Mouse (Mus musculus) ES-Bruce4 (cell line): ENCODE results near the gene Baiap2l1.

Source experiments
- CTCF ChIP-seq: IDR thresholded peaks from one replicate; pipeline ENCODE4 v1.8.1; 2011; ENCODE audit warnings: low read depth, low read length
- EP300 ChIP-seq: IDR thresholded peaks from 2 replicates; pipeline ENCODE4 v1.6.1; 2011; ENCODE audit warnings: low read depth, low read length; ENCODE audit not compliant: insufficient read depth
- POLR2A ChIP-seq: IDR thresholded peaks from one replicate; pipeline ENCODE4 v1.8.1; 2011; ENCODE audit warnings: low read length; ENCODE audit not compliant: insufficient read depth

- TF ChIP-seq CTCF (no peak), POLR2A (no peak), EP300 (no peak)
These were observed 94.8 kb downstream of the Baiap2l1 start for GRCm38 (mm10) chr5:144263082-144263481.
